Mouse (Mus musculus) testis, adult 2 months (tissue): ENCODE measurements around the gene Rnf19b.

ENCODE experiments used
- CTCF ChIP-seq: fragments of 200-500 bp; IDR thresholded peaks from 2 replicates; pipeline ENCODE4 v1.5.1; 2012; ENCODE audit warnings: low read depth, mild to moderate bottlenecking, inconsistent platforms, low read length, moderate library complexity; ENCODE audit not compliant: control insufficient read depth, insufficient read depth, insufficient replicate concordance
- POLR2A ChIP-seq: fragments of 200-500 bp; IDR thresholded peaks from 2 replicates; pipeline ENCODE4 v1.6.1; 2012; ENCODE audit warnings: low read depth, mild to moderate bottlenecking, inconsistent platforms, low read length, moderate library complexity; ENCODE audit not compliant: control insufficient read depth

DNA sequence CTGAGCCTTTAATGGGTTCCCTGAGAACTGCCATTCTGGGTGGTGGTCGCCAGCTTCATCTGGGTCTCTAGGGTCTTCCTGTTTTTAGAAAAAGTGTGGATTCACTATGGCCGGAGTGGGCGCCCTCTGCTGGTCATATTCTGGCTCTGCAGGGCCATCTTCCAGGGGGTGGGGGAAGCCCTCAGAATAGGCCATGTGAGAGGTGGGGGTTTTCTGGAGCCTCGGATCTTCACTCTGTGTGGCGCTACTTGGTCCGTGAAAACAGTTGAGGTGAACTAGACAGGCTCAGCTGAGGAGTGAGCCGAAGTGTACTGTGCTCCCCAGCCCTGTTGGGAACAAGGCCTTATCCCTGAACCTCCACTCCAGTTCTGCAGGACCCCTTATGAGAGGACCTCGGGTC, 72.1 kb downstream of the Rnf19b start:
- TF ChIP-seq POLR2A, result no peak
- peak; percentile 80 for TF ChIP-seq CTCF
